Mouse (Mus musculus) induced T-regulatory cell, adult 2 months (primary cell): Measurements from ENCODE around the gene 1700001C02Rik.
A peak's percentile ranks its signal among the peaks of the same experiment; 100 is the strongest.

ENCODE experiments used
- DNase-seq: peaks from one replicate; pipeline ENCODE4 v3.0.0-alpha.2; 2012; ENCODE audit warnings: low read depth

The 1700001C02Rik gene

DNA sequence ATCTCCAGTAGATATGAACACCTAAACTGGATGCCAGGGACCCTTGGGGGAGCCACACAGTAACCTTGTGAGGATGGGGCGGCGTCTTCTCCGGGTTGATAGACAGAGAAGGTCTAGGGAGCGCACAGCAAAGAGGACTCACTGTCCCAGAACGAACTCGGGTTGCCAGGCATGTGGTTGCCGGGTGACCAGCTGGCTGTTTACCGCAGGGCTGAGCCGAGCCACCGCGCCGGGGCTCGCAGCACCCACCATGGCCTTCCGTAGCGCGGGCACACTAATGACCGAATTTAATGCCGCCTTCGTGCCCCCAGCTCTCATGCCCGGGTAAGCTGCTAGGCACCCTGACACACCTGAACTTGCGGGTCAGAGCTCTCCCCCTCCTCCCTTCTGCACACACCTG, at the start of gene 1700001C02Rik:
Gene 1700001C02Rik, plus strand, starts transcription at position 187 of the 400 bp plus-strand sequence.
- no peak for DNase-seq

- no peak for DNase-seq
Measured at GRCm38 (mm10) chr5:30416665-30417064, 49.2 kb upstream of the 1700001C02Rik start.

DNA sequence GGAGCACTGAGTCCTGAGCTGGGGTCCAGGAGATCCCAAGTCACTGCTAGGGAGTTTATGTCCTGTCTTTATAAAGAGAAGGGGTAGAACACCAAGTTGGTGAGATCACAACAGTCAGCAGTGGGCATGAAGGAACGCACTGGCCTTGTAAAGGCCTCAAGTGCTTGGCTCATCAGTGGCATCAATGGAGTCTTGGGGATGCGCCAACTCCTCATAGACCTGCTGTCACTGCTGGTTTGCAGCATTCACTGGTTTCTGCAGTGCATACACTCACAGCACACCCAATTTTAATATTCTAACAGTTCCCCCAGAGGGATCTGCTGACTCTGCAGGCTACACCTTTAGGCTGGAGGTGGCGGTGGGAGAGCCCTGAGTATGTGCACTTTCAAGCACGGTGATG, 42.7 kb upstream of the 1700001C02Rik start:
- no peak for DNase-seq

DNA sequence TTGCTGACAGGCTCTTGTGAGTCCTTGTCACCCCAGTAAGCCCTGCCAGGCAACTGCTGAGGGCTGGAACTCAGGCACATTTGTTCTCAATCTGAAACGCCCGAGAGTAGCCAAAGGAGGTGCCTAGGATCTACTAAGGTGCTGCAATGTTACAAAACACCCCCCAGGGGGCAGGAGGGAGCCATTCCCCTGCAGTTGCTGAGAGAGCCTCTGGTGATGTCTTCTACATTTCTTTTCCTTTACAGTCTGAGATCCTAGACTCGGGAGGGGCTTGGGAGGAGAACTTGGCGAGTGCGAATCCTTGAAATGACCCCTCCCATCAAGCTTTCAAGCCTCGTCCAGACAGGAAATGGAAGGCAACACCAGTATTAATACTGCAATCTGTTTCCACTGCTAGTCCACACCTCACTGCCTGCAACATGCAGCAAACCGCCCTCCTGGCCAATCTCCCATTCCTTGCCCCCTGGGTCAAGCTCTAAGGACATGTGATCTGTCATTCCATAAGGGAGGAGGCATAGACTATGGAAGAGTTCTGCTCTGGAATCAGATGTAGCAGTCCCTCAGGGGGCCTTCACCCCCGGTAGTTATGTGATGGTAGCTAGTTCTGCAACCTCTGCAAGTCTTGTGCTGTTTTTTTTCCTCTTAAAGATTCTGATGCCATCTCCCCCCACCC, 42.1 kb upstream of the 1700001C02Rik start:
- peak; percentile 37 for DNase-seq

GRCm38 (mm10) chr5:30427406-30427805, 38.4 kb upstream of the 1700001C02Rik start:
- DNase-seq: no peak

DNA sequence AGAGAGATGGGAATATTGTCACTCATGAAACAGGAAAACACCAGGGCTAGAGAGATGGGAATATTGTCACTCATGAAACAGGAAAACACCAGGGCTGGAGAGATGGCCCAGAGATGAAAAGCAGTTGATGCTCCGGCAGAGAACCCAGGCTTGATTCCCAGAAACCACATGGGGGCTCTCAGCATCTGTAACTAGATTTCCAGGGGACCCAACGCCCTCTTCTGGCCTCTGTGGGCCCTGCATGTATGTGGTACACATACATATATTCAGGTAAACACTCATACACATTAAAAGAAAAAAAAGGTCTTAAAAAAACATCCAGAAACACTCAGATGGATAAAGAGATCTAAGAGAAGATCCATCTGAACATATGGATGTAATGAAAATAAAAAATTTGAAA, 26.9 kb upstream of the 1700001C02Rik start:
- DNase-seq: no peak

DNA sequence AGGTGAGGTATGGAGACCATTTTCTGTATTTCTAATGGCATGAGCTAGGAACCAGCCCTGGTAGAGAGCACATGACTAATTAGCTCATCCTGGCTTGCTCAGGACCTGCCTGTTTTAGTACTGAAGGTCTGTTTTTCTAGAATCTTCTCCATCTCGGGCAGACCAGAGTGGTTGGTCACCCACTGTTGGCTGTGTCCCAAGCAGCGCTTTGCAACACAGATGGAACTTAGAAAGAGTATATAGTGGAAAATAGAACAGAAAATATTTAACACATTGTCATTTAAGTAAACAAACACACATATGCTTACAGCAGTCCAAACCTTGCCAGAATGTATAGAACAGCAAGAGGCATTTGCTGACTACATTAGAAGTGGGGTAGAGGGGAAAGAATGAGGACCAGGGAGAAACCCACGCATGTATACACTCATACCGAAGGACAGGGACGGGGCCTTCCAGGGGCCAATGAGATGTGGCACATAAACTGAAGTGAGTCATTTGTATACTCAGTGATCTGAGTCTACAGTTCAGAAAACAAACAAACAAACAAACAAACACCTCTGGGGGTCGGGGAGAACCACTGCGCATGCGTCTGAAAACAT, 25.4 kb upstream of the 1700001C02Rik start:
- DNase-seq: no peak

DNA sequence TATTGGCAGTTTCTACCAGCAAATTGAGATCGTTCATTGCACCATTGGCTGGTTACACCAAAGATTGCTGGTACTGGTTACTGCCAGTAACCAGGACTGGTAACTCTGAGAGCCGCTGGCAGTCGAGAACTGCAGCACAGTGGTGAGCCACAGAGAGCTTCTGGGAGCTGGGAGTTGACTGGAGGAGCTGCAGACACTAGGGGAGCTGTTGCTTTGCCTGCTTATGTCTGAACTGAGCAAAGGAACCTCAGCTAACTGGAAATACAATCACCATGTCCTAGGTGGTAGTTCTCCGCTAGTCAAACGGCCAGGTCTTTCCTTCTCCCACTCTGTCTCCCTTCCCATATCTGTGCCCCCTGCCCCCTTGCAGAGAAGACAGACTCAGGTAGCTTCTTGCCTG, 23.7 kb upstream of the 1700001C02Rik start:
- no peak for DNase-seq

DNA sequence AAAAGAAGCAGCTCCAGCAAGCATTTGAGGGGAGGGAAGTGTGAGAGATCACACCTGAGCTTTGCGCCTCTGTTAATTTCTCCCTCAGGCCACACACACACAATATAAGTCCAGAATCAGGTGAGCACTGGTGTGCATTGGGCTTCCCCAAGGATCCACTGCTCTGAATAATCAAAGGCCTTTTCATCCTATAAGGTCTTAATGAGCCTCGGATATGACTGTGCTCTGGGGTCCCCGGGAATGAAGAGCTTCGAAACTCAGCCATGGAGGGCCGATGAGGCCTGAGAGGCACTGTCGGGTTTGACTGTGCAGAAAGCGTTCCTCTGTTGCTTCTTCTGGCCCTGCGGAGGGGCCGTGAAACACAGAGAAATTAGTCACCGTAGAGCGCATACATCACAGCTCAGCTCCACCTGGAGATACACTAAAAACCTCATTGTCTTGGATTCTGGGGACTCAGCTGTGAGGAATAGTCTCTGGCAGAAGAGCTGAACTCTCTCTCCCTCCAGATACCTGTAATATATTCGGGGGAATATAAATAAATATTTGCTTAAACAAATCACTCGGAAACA, 21.4 kb upstream of the 1700001C02Rik start:
- no peak for DNase-seq

GRCm38 (mm10) chr5:30456056-30456455, 9.8 kb upstream of the 1700001C02Rik start:
- DNase-seq: no peak

GRCm38 (mm10) chr5:30460155-30460554, 5.7 kb upstream of the 1700001C02Rik start:
- DNase-seq: no peak

- no peak for DNase-seq
Measured at GRCm38 (mm10) chr5:30461821-30462220, 4.0 kb upstream of the 1700001C02Rik start, which contains the start of gene Otof. Gene Otof, minus strand, starts transcription at chr5:30461932.

GRCm38 (mm10) chr5:30466315-30466714, 468 bp downstream of the 1700001C02Rik start:
- no peak for DNase-seq

DNA sequence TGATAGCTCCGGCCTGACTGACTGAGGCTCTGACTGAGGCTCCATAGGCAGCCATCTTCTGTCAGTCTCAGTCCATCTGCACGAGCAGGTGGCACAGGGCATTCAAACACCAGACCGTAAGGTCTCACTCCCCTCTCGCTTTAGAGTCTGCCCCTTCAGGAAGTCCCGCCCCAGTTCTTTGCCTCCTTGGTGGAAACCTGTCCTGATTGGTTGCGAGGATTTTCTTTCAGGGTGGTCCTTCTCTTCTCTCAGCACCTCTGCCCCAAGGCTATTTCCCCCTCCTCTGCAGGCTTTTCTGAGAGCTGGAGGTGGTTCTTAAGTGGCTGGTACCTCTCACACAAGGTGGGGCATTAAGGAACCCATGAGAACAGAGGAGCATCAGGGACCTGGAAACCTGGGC, 4.6 kb downstream of the 1700001C02Rik start:
- DNase-seq: no peak

DNA sequence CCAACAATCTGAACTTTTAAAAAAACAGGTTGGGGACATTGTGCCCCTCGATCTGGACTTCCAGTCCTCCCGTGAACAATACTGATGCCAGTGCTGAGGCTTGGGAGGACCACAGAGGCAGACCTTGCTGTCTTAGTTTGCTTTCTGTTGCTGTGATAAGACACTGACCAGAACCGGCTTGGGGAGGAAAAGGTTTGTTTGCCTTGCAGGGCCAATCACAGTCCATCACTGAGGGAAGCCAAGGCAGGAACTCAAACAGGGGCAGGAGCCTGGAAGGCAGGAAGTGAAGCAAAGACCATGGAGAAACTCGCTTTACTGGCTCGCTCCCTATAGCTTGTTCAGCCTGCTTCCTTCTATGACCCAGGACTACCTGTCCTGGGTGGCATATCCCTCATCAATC, 6.3 kb downstream of the 1700001C02Rik start:
- no peak for DNase-seq

- peak; percentile 54 for DNase-seq
Measured at GRCm38 (mm10) chr5:30476534-30476933, 10.7 kb downstream of the 1700001C02Rik start.

- DNase-seq: peak; percentile 75
Measured at GRCm38 (mm10) chr5:30482319-30482718, 16.5 kb downstream of the 1700001C02Rik start.

- no peak for DNase-seq
Measured at GRCm38 (mm10) chr5:30483533-30483932, 17.7 kb downstream of the 1700001C02Rik start.

GRCm38 (mm10) chr5:30484591-30484990, 18.7 kb downstream of the 1700001C02Rik start:
- no peak for DNase-seq

DNA sequence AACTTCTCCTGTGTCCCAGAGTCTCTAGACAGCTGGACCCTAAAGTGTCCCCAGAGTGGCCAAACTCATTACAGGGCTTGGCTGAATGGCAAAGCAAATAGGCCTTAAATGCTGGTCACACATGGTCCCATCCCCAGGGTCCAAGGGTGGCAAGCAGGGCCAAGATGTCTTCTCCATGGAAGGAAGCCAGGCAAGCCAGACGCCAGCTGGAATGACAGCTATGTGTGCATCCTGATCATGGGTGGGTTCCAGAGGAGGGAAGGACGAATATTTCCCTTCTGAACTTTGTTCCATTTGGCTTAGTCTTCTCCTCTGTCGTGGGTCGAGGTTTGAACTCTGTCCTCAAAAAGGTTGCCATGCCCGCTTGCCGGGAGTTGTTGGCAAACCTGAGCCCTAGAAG, 19.3 kb downstream of the 1700001C02Rik start:
- DNase-seq: no peak

DNA sequence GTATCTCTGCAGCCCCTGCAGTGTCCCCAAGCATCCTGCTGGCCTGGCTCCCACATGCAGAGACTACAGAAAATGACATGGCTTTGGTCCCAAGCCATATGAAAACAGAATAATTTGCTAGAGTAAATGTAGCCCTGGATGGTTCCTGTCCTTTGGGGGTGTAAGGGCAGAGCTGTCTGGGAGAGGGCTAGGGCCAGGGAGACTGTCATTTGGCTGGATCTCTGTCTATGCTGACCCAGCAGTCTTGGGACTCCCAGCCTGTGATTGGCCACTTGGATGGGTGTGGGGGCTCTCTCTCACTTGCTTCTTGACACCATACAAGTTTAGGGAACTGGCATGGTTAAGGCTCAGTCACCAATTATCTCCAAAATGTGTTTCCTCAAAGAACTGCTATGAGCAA, 24.4 kb downstream of the 1700001C02Rik start:
- DNase-seq: no peak

GRCm38 (mm10) chr5:30490845-30491244, 25.0 kb downstream of the 1700001C02Rik start:
- no peak for DNase-seq

- no peak for DNase-seq
Measured at GRCm38 (mm10) chr5:30493723-30494122, 27.9 kb downstream of the 1700001C02Rik start.
